Mouse (Mus musculus): ENCODE data around the gene Gadd45b.

DNA sequence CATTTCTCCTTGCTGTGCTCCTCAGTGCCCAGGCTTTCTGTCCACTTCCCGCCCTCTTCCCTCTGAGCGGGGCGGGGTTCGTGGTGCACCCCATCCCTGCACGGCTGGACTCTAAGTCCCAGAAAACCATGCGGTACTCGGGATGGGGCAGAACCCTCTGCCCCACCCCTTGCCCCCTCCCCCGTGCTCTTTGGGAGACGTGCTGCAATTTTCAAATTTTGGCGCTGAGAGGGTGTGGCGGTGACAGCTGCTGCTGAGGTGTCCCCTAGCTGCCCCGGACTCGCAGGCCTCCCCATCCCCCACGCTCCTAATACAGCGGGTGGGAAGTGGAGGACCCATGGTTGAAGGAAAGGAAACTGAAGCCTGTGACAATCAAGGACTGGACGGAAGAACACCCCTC is 8.0 kb upstream of the Gadd45b start:
- no peak for TF ChIP-seq CTCF (IDR thresholded peaks at IDR 0.05; ENCODE audit: low read depth)
- no peak for TF ChIP-seq EP300 (IDR thresholded peaks at IDR 0.05; ENCODE audit: low read depth)

Measured in heart, postnatal 0 days (tissue).